Mouse (Mus musculus) testis, adult 2 months (tissue): ENCODE data around the gene Memo1.

Source experiments
- CTCF ChIP-seq: fragments of 200-500 bp; IDR thresholded peaks from 2 replicates; pipeline ENCODE4 v1.5.1; 2012; ENCODE audit warnings: low read depth, mild to moderate bottlenecking, inconsistent platforms, low read length, moderate library complexity; ENCODE audit not compliant: control insufficient read depth, insufficient read depth, insufficient replicate concordance
- POLR2A ChIP-seq: fragments of 200-500 bp; IDR thresholded peaks from 2 replicates; pipeline ENCODE4 v1.6.1; 2012; ENCODE audit warnings: low read depth, mild to moderate bottlenecking, inconsistent platforms, low read length, moderate library complexity; ENCODE audit not compliant: control insufficient read depth

DNA sequence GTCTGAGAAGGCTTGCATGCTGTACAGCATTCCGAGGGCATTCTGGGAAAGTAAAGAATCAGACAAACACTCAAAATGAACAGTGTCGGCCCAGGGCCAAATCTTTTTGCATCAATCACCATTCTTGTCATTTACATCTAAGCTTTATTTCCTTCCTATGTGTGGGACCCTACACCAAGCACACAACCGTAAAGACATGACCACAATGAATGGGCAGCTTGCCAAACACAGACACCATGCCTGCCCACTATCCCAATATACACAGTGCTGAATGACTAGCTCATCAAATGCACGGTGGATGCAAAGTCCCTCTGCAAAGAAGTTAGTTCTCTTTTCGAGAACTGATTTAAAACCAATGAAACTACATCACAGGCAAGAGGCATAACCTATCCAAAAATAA is 109.1 kb downstream of the Memo1 start:
- TF ChIP-seq CTCF (no peak), POLR2A (no peak)
